Mouse (Mus musculus) T-cell, adult 2 months (primary cell): Measurements from ENCODE around the gene Blm.

Experiments
- DNase-seq: peaks from one replicate; pipeline ENCODE4 v3.0.0; 2022; ENCODE audit warnings: low spot score

The Blm gene

GRCm38 (mm10) chr7:80535009-80535744, at the start of gene Blm:
Gene Blm, minus strand, starts transcription at chr7:80535119.
- peak; percentile 98 for DNase-seq

GRCm38 (mm10) chr7:80583981-80584380, 49.1 kb upstream of the Blm start:
- DNase-seq, result peak; percentile 57

- DNase-seq, result peak; percentile 73
Observed at GRCm38 (mm10) chr7:80582821-80583451, 48.0 kb upstream of the Blm start.

- peak; percentile 37 for DNase-seq
Observed at GRCm38 (mm10) chr7:80580368-80580767, 45.4 kb upstream of the Blm start.

- no peak for DNase-seq
Observed at GRCm38 (mm10) chr7:80577417-80577980, 42.6 kb upstream of the Blm start.

GRCm38 (mm10) chr7:80576626-80577025, 41.7 kb upstream of the Blm start:
- peak; percentile 20 for DNase-seq

GRCm38 (mm10) chr7:80575750-80576149, 40.8 kb upstream of the Blm start:
- DNase-seq, result peak; percentile 63

GRCm38 (mm10) chr7:80573076-80573475, 38.2 kb upstream of the Blm start:
- DNase-seq, result no peak

- DNase-seq, result no peak
Observed at GRCm38 (mm10) chr7:80567982-80568381, 33.1 kb upstream of the Blm start.

GRCm38 (mm10) chr7:80561931-80562330, 27.0 kb upstream of the Blm start:
- no peak for DNase-seq

- DNase-seq, result no peak
Observed at GRCm38 (mm10) chr7:80561271-80561670, 26.4 kb upstream of the Blm start.

GRCm38 (mm10) chr7:80558572-80558971, 23.7 kb upstream of the Blm start:
- no peak for DNase-seq

GRCm38 (mm10) chr7:80558101-80558500, 23.2 kb upstream of the Blm start:
- DNase-seq, result no peak

- DNase-seq, result no peak
Observed at GRCm38 (mm10) chr7:80557161-80557560, 22.2 kb upstream of the Blm start.

GRCm38 (mm10) chr7:80556166-80556565, 21.2 kb upstream of the Blm start:
- no peak for DNase-seq

- peak; percentile 38 for DNase-seq
Observed at GRCm38 (mm10) chr7:80555146-80555545, 20.2 kb upstream of the Blm start.

GRCm38 (mm10) chr7:80554180-80555021, 19.5 kb upstream of the Blm start:
- peak; percentile 82 for DNase-seq

GRCm38 (mm10) chr7:80548513-80549260, 13.8 kb upstream of the Blm start:
- peak; percentile 15 for DNase-seq

GRCm38 (mm10) chr7:80542139-80542831, 7.4 kb upstream of the Blm start:
- DNase-seq, result no peak

- no peak for DNase-seq
Observed at GRCm38 (mm10) chr7:80539581-80539980, 4.7 kb upstream of the Blm start.
